9 mouse cellular contexts compared by ENCODE assay signal in the genomic region with DNA sequence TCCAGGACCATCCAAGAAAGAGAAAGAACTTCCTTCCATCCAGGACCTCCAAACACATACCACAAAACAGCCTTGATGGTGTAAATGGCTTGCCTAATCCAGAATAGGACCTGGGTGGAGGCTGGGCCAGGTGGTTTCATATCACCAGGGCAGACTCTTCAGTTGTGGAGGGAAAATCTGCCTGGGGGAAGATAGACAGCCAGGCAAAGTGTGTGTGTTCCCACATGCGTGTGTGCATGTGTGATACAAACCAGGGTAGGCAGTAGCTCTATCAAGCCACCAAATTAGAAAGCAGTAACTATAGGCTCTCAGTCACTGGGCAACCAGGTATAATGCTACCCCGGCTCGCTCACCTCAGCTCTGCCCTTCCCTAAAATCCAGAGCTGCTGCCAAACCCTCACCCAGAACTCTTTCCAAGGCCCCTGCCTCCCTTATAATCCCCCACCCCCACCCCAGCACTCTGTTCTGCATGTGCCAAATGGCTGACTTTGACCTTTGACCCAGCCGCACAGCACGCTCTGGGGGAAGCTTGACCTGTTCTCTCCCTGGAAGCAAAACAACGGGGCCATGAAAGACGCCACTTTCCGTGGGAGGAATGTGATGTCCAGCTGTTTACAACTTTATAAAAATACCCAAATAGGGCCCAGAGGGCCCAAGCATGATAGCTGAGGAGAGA. TPM values are rescaled to one million over a fixed set of nuclear protein-coding genes. Genes with fewer than 3 reads are reported as not detected.
DNase-seq lines count a peak whose midpoint lies in the region; ATAC-seq and TF ChIP-seq lines count a peak whose summit lies in the region.
"Had no signal": no experiment of that assay in that cellular context is flagged by ENCODE, and none has a peak within 500 bp of the region (broad histone marks: within the 10 kb centered on the region; RNA-seq: fewer than 3 reads in every experiment).

No protein-coding gene starts in this region.

- no peak for ATAC-seq in forebrain, embryonic 11.5 days (replicated peaks; ENCODE audit: low FRiP score)
- ATAC-seq in forebrain, embryonic 15.5 days (replicated peaks): no peak
- no peak for ATAC-seq in heart, embryonic 11.5 days (replicated peaks; ENCODE audit: insufficient number of reproducible peaks, low FRiP score, low TSS enrichment)

- peak overlapping the region; percentile 81 for H3K27ac ChIP-seq in forebrain, embryonic 10.5 days
- no peak overlapping the region; the same call in 1 of the 2 replicates for H3K27ac ChIP-seq in forebrain, embryonic 11.5 days (ENCODE audit: low read depth, low read length)
- peak overlapping the region; percentile 80 for H3K27ac ChIP-seq in forebrain, embryonic 15.5 days (replicated peaks)
- peak overlapping the region; percentile 95 for H3K27ac ChIP-seq in olfactory bulb, adult 2 months (ENCODE audit: insufficient read depth, low read depth, low read length)
- no peak overlapping the region for H3K27ac ChIP-seq in heart, embryonic 11.5 days (ENCODE audit: low read depth, low read length)

- TF ChIP-seq POLR2A in olfactory bulb, adult 2 months (IDR thresholded peaks at IDR 0.05; ENCODE audit: insufficient read depth, low read depth, low read length): no peak

- peaks cover 36% of the 10 kb centered on the region for H3K4me1 ChIP-seq in forebrain, embryonic 10.5 days
- peaks cover 6% of the 10 kb centered on the region for H3K4me1 ChIP-seq in forebrain, embryonic 11.5 days (replicated peaks; ENCODE audit: control insufficient read depth, insufficient read depth, low read length)
- peaks cover 15% of the 10 kb centered on the region for H3K4me1 ChIP-seq in forebrain, embryonic 15.5 days
- H3K4me1 ChIP-seq in olfactory bulb, adult 2 months (ENCODE audit: control insufficient read depth, insufficient read depth, low read length): peaks cover 32% of the 10 kb centered on the region
- H3K4me1 ChIP-seq in heart, embryonic 11.5 days (ENCODE audit: control insufficient read depth, insufficient read depth, low read length): peaks cover 7% of the 10 kb centered on the region; the same call in 1 of the 2 replicates

- peak; percentile 46 for DNase-seq in forebrain, embryonic 10.5 days (ENCODE audit: extremely low spot score, low spot score)
- no peak for DNase-seq in forebrain, embryonic 11.5 days (ENCODE audit: low spot score)
- DNase-seq in kidney, postnatal 36 days: peak; percentile 81 to 82
- no peak for DNase-seq in urinary bladder, postnatal 10 days (ENCODE audit: low spot score)
- no peak for DNase-seq in thymus, postnatal 36 days

- H3K4me2 ChIP-seq in forebrain, embryonic 11.5 days (ENCODE audit: low read depth, low read length, severe bottlenecking): no peak overlapping the region
- no peak overlapping the region for H3K4me2 ChIP-seq in forebrain, embryonic 15.5 days (replicated peaks)
- H3K4me2 ChIP-seq in heart, embryonic 11.5 days: no peak overlapping the region

- H3K9me3 ChIP-seq in forebrain, embryonic 10.5 days: no peaks in the 10 kb centered on the region
- H3K9me3 ChIP-seq in forebrain, embryonic 11.5 days (ENCODE audit: control insufficient read depth, low read length): no peaks in the 10 kb centered on the region
- H3K9me3 ChIP-seq in forebrain, embryonic 15.5 days: no peaks in the 10 kb centered on the region
- H3K9me3 ChIP-seq in heart, embryonic 11.5 days (replicated peaks; ENCODE audit: control insufficient read depth, low read length): no peaks in the 10 kb centered on the region

- 33% methylated on average over 8 of the region's 8 CpGs for WGBS in forebrain, embryonic 10.5 days
- WGBS in forebrain, embryonic 11.5 days: 31% methylated on average over 8 of the region's 8 CpGs
- 49% methylated on average over 8 of the region's 8 CpGs for WGBS in forebrain, embryonic 15.5 days
- WGBS in olfactory bulb, adult 2 months: 69% methylated on average over 8 of the region's 8 CpGs
- WGBS in heart, embryonic 11.5 days (ENCODE audit: insufficient replicate concordance): 38% methylated on average over 8 of the region's 8 CpGs

- no peak overlapping the region for H3K9ac ChIP-seq in forebrain, embryonic 11.5 days (ENCODE audit: low read length)
- no peak overlapping the region for H3K9ac ChIP-seq in forebrain, embryonic 15.5 days (replicated peaks)
- no peak overlapping the region for H3K9ac ChIP-seq in heart, embryonic 11.5 days (ENCODE audit: low read depth, low read length)

- H3K27me3 ChIP-seq in forebrain, embryonic 10.5 days (ENCODE audit: poor library complexity, severe bottlenecking): no peaks in the 10 kb centered on the region
- no peaks in the 10 kb centered on the region for H3K27me3 ChIP-seq in forebrain, embryonic 11.5 days (ENCODE audit: control insufficient read depth, insufficient read depth, low read length)
- no peaks in the 10 kb centered on the region for H3K27me3 ChIP-seq in forebrain, embryonic 15.5 days
- H3K27me3 ChIP-seq in heart, embryonic 11.5 days (ENCODE audit: control insufficient read depth, insufficient read depth, low read length): no peaks in the 10 kb centered on the region

- H3K36me3 ChIP-seq in forebrain, embryonic 10.5 days (replicated peaks): no peaks in the 10 kb centered on the region
- H3K36me3 ChIP-seq in forebrain, embryonic 11.5 days (ENCODE audit: control insufficient read depth, insufficient read depth, low read length): no peaks in the 10 kb centered on the region
- no peaks in the 10 kb centered on the region for H3K36me3 ChIP-seq in forebrain, embryonic 15.5 days
- no peaks in the 10 kb centered on the region for H3K36me3 ChIP-seq in heart, embryonic 11.5 days (ENCODE audit: control insufficient read depth, insufficient read depth, low read length)

- H3K4me3 ChIP-seq in forebrain, embryonic 10.5 days: no peak overlapping the region
- no peak overlapping the region for H3K4me3 ChIP-seq in forebrain, embryonic 11.5 days (ENCODE audit: low read depth, low read length)
- H3K4me3 ChIP-seq in forebrain, embryonic 15.5 days: no peak overlapping the region
- H3K4me3 ChIP-seq in olfactory bulb, adult 2 months (ENCODE audit: insufficient read depth, low read depth, low read length): no peak overlapping the region
- no peak overlapping the region for H3K4me3 ChIP-seq in heart, embryonic 11.5 days (ENCODE audit: low read depth, low read length)
- H3K4me3 ChIP-seq: myocyte had no signal

- no peak for TF ChIP-seq CTCF in olfactory bulb, adult 2 months (IDR thresholded peaks at IDR 0.05; ENCODE audit: insufficient read depth, low read depth, low read length)

RNA-seq across cellular contexts. Expression of a gene that starts 24.5 kb away (rescaled TPM):
- polyA plus RNA-seq in forebrain, embryonic 10.5 days (2016; fragmentation: Nextera tagmentation; extraction: Ambion mirVana): 37.1 and 44.4 TPM in 2 replicates
- 34.5 and 34.8 TPM in 2 replicates for polyA plus RNA-seq in forebrain, embryonic 11.5 days (2014; fragmentation: Nextera tagmentation; extraction: Ambion mirVana)
- polyA plus RNA-seq in forebrain, embryonic 15.5 days (2015; fragmentation: Nextera tagmentation; extraction: Ambion mirVana): 35.4 and 37.9 TPM in 2 replicates
- polyA plus RNA-seq in olfactory bulb, adult 2 months (2012; ENCODE audit: insufficient read depth, insufficient read length, low replicate concordance, missing spikeins): not detected in 2 replicates
- polyA plus RNA-seq in heart, embryonic 11.5 days (2014; fragmentation: Nextera tagmentation; extraction: Ambion mirVana): 15.3 and 15.8 TPM in 2 replicates

RNA-seq across cellular contexts. Expression of a gene that starts 45.9 kb away (rescaled TPM):
- polyA plus RNA-seq in forebrain, embryonic 10.5 days (2016; fragmentation: Nextera tagmentation; extraction: Ambion mirVana): 58.4 and 63.3 TPM in 2 replicates
- polyA plus RNA-seq in forebrain, embryonic 11.5 days (2014; fragmentation: Nextera tagmentation; extraction: Ambion mirVana): 35.4 and 38.9 TPM in 2 replicates
- polyA plus RNA-seq in forebrain, embryonic 15.5 days (2015; fragmentation: Nextera tagmentation; extraction: Ambion mirVana): 56.3 and 59.4 TPM in 2 replicates
- not detected in 2 replicates for polyA plus RNA-seq in olfactory bulb, adult 2 months (2012; ENCODE audit: insufficient read depth, insufficient read length, low replicate concordance, missing spikeins)
- 6.6 and 6.9 TPM in 2 replicates for polyA plus RNA-seq in heart, embryonic 11.5 days (2014; fragmentation: Nextera tagmentation; extraction: Ambion mirVana)

Comparison
In these comparisons a context has a peak if more than half of its experiments do, and no peak if none do; other contexts are left out.
1. DNase-seq: peak in forebrain, embryonic 10.5 days (single experiment) and kidney, postnatal 36 days (2 of 2); none in forebrain, embryonic 11.5 days (single experiment), urinary bladder, postnatal 10 days (single experiment) and thymus, postnatal 36 days (0 of 2).
2. H3K27ac ChIP-seq: peak in forebrain, embryonic 10.5 days (single experiment), forebrain, embryonic 15.5 days (single experiment) and olfactory bulb, adult 2 months (single experiment); none in forebrain, embryonic 11.5 days (single experiment) and heart, embryonic 11.5 days (single experiment).
3. RNA of a gene that starts 24.5 kb away (polyA plus RNA-seq): 37.1 to 44.4 TPM in forebrain, embryonic 10.5 days, 35.4 to 37.9 TPM in forebrain, embryonic 15.5 days, 34.5 to 34.8 TPM in forebrain, embryonic 11.5 days and 15.3 to 15.8 TPM in heart, embryonic 11.5 days; not detected in olfactory bulb, adult 2 months; every median in the first group is over 10 times any median in the second.